Mouse (Mus musculus): ENCODE measurements around the gene Pabpn1.

The Pabpn1 gene

DNA sequence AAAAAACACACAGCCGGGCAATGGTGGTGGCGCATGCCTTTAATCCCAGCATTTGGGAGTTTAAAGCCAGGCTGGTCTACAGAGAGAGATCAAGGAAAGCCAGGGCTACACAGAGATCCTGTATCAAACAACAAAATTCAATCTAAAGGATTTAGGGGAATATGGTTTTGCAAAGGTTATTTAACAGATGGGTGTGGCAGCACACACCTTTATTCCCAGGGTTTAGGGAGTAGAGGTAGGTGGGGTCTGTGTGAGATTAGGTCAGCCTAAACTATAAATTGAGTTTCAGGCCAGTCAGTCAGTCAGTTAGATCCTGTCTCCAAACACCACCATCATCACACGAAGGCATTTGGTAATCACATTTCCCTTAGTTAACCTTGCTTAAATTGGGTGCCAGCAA is at the start of gene Pabpn1:
Pabpn1 (plus strand) TSS at position 301 of the 400 bp plus-strand sequence.
- DNase-seq (ENCODE audit: low read depth, low spot score) = no peak

DNA sequence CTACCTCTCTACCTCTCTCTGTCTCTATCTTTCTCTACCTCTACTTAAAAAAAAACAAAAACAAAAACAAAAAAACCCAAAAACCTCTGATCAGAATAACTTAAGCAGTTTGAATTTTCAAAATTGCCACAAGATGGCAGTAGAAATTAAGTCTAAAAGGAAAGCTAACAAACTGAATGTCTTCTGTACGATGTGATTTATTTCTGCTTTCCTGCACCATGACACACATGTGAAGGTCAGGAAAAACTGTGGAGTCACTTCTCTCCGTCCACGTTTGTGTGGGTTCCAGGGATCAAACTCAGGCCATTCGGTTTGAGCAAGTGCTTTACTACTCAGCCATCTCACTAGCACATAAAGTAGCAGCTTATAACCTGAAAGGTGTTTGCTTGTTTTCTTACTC is 48.8 kb upstream of the Pabpn1 start:
- DNase-seq (ENCODE audit: low read depth, low spot score) = peak; percentile 61

DNA sequence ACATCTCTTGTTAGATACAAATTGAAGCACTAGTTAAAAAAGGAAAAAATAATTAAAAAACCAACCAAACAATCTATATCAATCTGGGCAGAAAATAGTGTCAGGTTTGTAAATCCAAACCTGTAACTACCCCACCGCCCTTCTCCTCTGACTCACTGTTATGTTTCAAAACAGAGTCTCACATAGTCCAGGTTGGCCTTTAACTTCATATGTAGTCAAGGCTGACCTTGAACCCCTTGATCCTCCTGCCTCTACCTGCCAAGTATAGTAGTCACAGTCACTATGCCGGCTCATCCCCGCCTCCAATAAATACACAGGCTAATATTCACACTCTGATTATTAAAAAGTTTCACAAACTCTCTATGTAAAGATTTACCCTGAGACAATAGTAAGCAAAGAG is 36.6 kb upstream of the Pabpn1 start:
- no peak for DNase-seq (ENCODE audit: low read depth, low spot score)

DNA sequence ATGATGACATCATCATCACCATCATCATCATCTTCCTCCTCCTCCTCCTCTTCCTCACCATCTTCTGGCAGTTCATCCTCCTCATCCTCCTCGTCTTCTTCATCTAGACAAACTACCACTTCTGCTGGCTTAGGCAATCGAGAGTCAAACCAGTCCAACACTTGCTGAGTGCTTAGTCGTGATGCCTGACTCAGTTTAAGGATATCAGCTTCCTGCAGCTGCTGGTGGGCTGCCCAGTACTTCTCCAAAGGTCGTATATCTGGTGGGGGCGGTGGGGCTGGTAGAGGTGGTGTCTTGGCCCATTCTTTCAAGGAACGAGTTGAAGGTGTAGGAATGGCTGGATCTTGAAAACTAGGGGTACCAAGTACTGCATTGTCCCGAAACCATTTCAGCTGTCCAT is 35.6 kb upstream of the Pabpn1 start:
- no peak for DNase-seq (ENCODE audit: low read depth, low spot score)

DNA sequence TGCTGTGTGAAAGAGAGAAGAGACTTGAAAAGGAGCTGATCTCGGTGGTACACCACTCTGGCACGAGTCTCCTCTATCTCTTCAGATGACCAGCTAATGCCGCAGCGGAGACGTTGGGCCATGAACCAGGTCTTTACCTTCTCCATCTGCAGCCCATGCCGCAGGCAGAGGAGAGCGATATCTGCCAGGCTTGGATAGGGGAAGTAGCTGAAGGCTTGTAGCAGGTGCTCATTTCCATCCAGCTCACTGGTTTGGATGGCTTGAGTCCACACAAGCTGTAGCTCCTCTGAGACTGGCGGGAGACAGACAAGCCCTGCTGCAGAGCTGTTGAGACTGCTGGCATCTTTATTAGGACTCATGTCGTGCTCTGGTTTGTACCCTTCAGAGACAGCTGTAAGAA is 34.4 kb upstream of the Pabpn1 start:
- DNase-seq (ENCODE audit: low read depth, low spot score) = no peak

DNA sequence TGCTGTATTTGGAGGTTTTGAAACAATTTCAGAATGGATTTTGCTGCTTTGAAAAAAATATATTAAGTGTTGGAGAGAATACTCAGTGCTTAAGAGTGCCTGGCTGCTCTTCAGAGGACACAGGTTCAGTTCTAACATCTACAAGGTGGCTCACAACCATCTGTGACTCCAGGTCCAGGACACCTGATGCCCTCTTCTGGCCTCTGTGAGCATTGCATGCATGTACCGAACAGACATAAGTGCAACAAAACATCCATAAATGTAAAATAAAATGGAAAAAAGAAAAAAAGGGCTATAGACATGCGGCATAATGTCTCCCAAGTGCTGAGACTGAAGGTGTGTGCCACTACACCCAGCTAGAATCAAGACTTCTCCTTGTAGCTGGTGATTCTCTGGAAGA is 31.8 kb upstream of the Pabpn1 start:
- DNase-seq (ENCODE audit: low read depth, low spot score) = peak; percentile 53

DNA sequence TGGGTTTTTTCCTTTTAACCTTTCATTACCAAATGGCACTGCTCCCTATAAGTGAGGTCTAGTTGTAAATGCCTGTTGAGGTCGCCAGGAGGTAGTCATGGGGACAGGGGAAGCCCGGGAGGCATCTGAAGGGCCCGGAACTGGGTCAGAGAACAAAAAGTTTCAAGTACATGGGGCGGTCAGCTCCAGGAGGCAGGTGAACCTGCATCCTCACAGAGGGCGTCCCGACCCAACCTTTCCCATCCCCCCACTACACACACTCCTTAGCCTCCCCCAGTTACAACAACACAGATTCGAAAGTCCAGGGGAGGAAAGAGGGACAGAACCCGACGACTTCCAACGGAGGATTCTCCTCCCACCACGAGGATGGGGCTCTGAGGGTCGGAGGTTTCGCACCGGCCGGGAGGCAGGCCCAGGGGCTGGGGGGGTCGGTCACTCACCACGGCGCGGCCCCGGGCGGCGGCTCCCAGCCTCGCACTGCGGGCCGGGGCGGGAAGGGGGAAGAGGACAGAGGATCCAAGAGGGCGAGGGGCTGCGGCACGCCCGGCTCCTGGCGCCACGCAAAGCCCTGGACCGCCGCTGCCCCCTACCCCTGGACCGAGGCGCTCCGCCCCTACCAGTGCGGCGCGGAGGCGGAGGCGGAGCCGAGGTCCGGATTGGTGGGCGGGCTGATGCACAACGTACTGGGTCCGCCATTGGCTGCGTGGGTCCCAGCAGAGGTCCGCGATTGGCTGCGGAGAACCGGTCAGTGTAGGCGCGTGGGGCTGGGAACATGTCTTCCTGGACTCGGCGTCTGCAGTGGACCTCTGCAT is 28.6 kb upstream of the Pabpn1 start:
- DNase-seq (ENCODE audit: low read depth, low spot score) = peak; percentile 91

DNA sequence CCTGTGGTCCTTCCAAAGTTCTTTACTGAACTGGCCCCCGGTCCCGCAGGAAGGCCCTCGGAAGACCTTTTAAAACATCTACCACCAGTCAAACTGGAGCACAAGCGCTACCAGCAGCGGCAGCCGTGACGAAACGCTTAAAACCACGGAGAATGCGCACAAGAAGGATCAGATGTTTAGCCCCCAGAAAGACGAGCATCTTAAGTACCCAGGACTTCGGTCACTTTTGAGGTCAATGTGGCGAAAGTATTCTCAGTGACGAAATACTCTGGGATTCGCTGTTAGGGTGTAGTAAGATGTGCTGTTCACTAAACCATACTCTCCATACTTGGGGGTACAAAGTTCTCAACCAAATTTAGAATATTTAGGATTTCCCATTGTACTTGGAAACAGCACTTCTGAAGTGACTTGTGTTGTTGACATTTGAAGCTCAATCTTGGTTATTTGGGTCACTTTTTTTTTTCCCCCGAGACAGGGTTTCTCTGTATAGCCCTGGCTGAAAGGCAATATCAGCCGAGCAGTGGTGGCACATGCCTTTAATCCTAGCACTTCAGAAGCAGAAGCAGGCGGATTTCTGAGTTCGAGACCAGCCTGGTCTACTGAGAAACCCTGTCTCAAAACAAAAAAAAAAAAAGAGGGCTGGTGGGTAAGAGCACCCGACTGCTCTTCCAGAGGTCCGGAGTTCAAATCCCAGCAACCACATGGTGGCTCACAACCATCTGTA is 27.8 kb upstream of the Pabpn1 start:
- no peak for DNase-seq (ENCODE audit: low read depth, low spot score)

DNA sequence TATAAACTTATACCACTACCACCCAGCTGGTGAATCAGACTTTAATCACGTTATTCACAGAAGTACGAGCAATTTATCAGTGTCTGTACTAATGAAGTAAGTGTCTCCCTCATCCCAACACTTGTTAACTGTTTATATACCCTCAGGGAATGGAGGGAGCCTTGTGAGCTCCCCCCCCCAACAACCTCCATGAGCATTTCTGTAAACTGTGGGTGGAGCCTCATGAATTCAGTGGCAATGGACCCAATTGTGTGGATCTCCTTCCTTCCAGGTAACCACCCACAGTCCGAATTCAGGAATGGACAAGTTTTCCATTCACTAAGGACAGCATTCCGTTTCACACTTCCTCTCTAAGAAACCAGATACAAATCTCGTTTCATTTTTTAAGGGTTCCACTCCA is 26.7 kb upstream of the Pabpn1 start:
- no peak for DNase-seq (ENCODE audit: low read depth, low spot score)

DNA sequence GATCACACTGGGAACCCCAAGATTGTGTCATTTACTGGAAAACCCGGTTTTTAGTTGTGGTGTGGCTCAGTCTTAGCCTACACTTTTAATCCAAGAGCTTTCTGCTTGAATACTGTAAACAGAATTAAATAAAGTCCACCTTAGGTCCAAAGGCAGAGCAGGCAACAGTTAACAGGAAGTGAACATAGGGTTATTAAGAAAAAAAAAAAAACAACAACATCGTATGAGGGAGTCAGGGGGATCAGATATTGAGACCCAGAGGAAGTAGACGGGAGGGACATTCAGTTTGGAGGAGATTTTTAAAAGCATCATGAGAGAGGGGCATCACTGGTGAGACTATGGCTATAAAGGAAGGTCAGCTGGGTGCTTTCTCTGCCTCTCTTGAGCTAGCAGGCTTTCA is 26.0 kb upstream of the Pabpn1 start:
- no peak for DNase-seq (ENCODE audit: low read depth, low spot score)

DNA sequence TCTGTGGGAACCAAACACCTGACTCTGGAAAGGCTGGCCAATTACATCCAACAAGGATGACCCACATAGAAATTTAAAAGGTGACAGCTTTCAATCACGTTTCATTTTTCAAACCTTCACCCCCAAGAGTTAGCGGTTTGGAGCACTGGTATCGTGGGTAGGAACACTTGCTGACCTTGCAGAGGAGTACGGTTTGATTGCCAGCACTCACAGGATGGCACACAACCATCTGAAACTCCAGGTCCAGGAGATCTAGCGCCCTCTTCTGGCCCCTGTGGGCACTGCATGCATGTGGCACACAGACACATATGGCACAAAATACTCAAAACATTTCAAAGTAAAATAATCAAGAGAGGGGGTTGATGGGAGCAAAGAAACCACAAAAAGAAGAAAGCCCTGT is 25.4 kb upstream of the Pabpn1 start:
- no peak for DNase-seq (ENCODE audit: low read depth, low spot score)

DNA sequence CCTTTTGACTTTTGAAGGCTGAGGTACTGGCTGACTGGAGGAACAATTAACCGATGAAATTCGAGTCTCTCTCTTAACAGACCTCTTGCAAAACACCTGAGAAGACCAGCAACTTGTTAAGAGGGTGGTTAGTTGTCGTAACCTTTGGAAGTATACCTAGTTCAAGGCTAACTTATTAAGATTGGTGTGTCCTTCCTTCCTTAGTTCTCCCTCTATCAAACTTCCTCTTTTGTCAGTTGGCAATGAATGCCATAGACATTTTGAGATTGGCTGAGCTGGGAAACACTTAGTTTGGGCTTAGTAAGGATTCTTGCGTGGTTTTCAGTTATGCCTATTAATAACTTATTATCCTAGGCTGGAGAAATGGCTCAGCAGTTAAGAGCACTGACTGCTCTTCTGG is 24.3 kb upstream of the Pabpn1 start:
- no peak for DNase-seq (ENCODE audit: low read depth, low spot score)

DNA sequence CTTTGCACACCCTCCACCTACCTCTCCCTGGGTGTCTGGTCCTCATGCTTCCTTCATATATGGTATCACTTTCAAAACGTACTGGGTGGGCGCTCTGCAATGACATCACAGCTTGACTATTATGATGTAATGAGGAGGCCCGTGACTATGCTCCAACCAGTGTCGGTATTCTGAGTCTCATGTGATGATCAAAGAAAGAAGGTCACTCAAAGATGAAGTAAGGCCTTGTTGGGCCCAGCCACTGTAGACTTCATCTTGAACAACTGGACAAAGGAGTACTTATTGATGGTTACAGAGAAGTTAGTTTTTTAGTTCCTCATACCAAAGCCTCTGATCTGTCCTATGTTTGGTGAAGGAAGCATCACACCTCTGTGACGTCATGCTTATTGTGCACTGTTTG is 21.4 kb upstream of the Pabpn1 start, which contains the start of gene Homez:
Homez (minus strand) TSS at position 101 of the 400 bp plus-strand sequence.
- DNase-seq (ENCODE audit: low read depth, low spot score) = no peak

DNA sequence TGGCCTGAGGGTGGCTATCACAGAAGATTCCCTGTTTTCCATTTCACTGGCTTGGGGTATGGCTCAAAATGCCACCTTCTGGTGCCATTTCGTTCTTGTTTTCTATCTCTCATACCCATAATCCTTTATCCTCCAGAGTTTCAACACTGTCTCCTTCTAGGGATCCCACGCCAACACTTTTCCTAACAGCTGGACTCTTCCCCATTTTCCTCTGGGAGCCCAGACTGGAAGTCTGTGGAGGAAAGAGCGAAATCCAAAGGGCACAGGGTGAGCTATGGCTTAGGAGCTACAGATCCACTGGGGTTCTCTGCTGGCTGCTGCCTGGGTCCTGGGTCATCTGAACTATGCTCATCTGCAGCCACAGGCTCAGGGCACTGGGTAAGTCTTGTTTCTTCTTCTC is 18.1 kb upstream of the Pabpn1 start:
- no peak for DNase-seq (ENCODE audit: low read depth, low spot score)

DNA sequence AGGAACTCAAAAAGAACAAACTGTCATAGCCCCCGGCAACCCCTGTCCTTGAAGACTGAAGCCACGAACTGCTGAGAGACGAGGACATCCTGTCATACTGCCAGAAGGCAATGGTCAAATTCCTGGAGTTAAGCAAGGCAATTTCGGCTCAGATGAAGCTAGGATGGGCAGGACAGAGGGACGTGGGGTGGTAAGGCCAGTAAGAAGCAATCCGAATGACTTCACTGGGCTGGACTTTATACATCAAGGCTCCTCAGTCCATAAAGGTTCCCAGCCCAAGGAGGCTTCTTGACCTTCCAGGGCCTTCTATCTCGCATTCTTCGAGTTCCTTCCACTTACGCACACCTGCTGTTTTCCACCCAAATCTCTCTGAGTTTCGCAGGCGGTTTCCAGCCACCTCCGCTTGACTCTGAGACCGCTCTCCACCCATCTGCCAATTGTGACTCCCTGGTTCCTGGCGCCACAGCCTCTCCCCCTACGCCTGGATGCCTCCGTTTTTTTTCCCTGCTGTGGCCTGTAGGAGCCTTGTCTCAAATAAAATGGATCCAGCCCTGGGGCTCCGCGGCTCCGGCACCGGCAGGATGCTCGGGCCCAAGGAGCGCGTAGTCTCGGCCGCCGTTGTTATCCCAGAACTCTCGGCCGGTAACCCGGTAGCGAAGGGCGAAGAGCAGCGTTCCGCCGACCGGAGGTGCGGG is 16.3 kb upstream of the Pabpn1 start:
- no peak for DNase-seq (ENCODE audit: low read depth, low spot score)

DNA sequence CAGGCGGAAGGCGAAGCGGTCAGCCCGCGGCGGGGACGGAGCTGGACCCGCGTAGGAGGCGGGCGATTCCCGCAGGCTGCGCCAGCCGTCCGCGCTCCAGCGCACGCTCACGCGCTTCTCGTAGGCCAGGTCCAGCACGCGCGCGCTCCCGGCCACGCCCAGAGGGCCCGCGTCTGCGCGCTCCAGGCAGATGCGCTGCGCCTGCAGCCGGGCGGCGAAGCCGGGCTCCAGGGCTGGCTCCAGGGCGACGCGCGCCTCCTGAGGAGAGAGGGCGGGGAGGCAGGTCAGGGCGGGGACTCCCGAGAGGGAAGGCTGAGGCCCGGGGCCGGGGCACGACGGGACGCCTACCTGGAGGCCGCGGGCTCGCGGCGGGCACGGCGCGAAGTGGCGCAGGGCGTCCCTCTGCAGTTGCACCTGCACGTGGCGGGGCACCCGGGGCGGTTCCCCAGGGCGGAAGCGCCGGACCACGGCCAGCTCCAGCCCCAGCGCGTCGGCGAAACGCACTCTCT is 15.7 kb upstream of the Pabpn1 start:
- peak; percentile 84 for DNase-seq (ENCODE audit: low read depth, low spot score)

DNA sequence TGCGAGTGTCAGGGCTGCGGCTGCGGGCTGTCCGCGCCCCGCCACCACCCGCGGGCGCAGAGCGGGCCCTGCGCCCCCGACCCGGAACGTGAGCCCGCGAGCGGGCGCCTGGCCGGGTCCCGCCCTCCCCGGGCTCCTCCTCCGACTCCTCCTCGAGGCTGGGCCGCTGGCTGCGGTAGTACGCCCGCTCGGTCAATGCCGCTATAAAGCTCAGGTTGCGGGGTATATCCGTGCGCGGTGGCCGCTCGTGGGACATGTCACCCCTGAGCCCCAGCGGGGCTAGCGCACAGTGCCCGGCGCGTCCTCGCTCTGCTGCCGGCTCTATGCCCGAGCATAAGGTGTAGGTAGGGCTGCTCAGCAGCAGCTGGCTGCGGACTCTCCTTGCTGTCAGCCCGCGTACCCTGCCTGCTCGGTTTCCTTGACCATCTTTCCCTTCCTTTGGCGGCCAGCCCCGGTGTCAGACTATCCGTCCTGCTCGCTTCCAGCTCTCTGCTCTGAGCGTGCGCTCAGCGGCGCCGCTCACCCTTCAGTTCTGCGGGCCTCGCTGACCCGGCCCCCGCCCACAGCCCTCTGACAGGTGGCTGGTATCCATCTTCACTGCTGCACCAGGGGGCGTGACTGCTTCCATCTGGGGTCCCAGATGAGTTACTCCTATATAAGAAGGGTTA is 15.1 kb upstream of the Pabpn1 start, which contains the start of gene Ppp1r3e:
Ppp1r3e (minus strand) TSS at position 503 of the 668 bp plus-strand sequence.
- DNase-seq (ENCODE audit: low read depth, low spot score) = no peak

DNA sequence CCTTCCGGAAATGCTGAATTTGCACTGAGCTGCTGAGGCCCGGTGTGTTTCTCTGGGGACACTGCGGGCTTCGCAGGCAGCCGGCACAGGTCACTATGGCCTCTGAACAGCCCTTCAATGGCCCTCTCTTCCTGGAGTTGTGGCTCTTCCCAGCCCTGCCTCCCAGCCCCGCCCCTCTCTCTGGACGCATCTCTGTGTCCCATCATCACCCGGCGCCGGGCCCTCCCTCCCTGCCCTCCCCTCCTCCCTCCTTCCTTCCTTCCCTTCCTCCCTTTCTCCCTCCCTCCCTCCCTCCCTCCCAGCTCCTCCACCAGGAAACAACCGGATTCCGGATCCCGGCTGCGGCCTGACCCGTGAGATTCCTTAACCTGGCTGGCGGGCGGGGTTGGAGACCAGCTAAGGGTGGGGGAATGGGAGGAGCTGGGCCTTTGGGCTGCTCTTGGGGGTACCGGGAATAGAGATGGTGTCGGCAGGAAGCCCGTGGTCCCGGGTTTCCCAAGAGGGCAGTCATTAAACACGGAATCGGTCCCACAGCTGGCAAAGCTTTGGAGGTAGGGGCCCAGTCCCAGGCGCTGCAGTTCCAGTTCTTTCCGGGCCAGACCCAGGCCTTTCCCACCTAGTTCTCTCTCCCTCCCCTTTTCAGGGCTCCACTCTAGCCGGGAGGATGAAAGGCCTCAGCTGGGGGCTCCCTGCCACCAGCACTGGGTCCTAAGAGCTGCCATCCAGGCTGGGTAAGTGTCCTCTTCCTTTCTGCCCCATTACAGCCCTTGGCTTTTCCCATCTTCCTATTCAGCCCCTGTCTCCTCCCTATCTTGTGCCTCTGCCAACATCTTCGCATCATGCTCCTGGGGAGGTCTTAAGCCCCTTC is 8.9 kb upstream of the Pabpn1 start, which contains the start of the genes Bcl2l2 and Gm20521:
Bcl2l2 (plus strand) TSS at position 224 of the 868 bp plus-strand sequence.
Gm20521 (plus strand) TSS at position 288 of the 868 bp plus-strand sequence.
- DNase-seq (ENCODE audit: low read depth, low spot score) = peak; percentile 79

DNA sequence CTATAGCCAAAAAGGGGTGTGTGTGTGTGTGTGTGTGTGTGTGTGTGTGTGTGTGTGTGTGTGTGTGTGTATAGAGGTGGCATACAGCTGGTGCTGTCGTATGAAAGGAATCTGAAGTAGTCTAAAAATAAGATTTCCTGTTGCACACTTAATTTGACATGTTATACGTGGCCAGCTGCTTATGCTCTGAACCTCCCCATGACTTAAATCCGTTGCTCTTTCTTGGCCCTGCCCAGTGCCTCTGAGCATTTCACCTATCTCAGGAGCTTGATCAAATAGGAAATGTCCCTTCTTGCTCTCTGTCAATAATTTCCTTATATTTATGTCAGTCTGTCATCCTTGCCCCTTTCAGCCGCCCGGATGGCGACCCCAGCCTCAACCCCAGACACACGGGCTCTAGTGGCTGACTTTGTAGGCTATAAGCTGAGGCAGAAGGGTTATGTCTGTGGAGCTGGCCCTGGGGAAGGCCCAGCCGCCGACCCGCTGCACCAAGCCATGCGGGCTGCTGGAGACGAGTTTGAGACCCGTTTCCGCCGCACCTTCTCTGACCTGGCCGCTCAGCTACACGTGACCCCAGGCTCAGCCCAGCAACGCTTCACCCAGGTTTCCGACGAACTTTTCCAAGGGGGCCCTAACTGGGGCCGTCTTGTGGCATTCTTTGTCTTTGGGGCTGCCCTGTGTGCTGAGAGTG is 8.1 kb upstream of the Pabpn1 start:
- DNase-seq (ENCODE audit: low read depth, low spot score) = no peak

DNA sequence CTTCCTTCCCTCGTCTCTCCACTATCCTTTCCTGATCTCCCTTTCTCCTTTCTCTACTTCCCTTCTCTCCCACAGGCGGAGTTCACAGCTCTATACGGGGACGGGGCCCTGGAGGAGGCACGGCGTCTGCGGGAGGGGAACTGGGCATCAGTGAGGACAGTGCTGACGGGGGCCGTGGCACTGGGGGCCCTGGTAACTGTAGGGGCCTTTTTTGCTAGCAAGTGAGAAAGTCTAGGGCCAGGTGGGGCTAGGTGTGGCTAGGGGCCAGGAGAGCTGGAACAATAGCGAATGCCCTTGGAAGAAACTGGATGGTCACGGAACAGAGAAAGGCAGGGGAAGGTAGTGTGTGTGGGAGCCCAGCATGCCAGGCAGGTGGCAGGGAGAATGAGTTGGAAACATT is 7.0 kb upstream of the Pabpn1 start:
- no peak for DNase-seq (ENCODE audit: low read depth, low spot score)

Data from forelimb bud, embryonic 11.5 days (tissue).